Mouse (Mus musculus) midbrain, embryonic 11.5 days (tissue): ENCODE measurements around the gene Bcl7b. TPM values are rescaled to one million over a fixed set of nuclear protein-coding genes. Genes with fewer than 3 reads are reported as not detected.

Experiments used
- ATAC-seq: fragments of 200-750 bp; cut with Nextera tagmentation; 2 replicates; pipeline ENCODE4 v1.8.0; 2017; ENCODE audit warnings: moderate TSS enrichment, moderate library complexity; ENCODE audit not compliant: low FRiP score
- DNase-seq: peaks from one replicate; pipeline ENCODE4 v3.0.0; 2015; ENCODE audit warnings: low spot score; ENCODE audit errors: missing footprints
- H3K27ac ChIP-seq: fragments of 300-500 bp; sonication (generic); 2 replicates; pipeline ENCODE4 v1.5.1; 2014; ENCODE audit warnings: low read depth, low read length
- H3K27me3 ChIP-seq: fragments of 300-500 bp; sonication (generic); 2 replicates; pipeline ENCODE4 v1.6.1; 2014; ENCODE audit warnings: mild to moderate bottlenecking, low read length, moderate library complexity, mixed read lengths; ENCODE audit not compliant: control insufficient read depth, insufficient read depth
- H3K36me3 ChIP-seq: fragments of 300-500 bp; sonication (generic); 2 replicates; pipeline ENCODE4 v1.6.1; 2014; ENCODE audit warnings: mild to moderate bottlenecking, low read length, moderate library complexity, mixed read lengths; ENCODE audit not compliant: control insufficient read depth, insufficient read depth
- H3K4me1 ChIP-seq: fragments of 300-500 bp; sonication (generic); 2 replicates; pipeline ENCODE4 v1.6.1; 2014; ENCODE audit warnings: low read length; ENCODE audit not compliant: control insufficient read depth, insufficient read depth
- H3K4me2 ChIP-seq: fragments of 300-500 bp; sonication (generic); 2 replicates; pipeline ENCODE4 v1.6.1; 2014; ENCODE audit warnings: mild to moderate bottlenecking, moderate library complexity
- H3K4me3 ChIP-seq: fragments of 300-500 bp; sonication (generic); 2 replicates; pipeline ENCODE4 v1.5.1; 2014; ENCODE audit warnings: low read depth, low read length
- H3K9ac ChIP-seq: fragments of 300-500 bp; sonication (generic); 2 replicates; pipeline ENCODE4 v1.6.1; 2014; ENCODE audit warnings: low read length
- H3K9me3 ChIP-seq: fragments of 300-500 bp; sonication (generic); 2 replicates; pipeline ENCODE4 v1.6.1; 2016; ENCODE audit warnings: low read length; ENCODE audit not compliant: control insufficient read depth
- WGBS: fragments of 180-500 bp; shearing (Covaris S2); extraction: QIAGEN DNeasy Blood & Tissue Kit; methylation state at CpG from one replicate; pipeline ENCODE4 v1.1.7; 2014; 5-methylcytosine and 5-hydroxymethylcytosine counted together
- polyA plus RNA-seq: library from polyadenylated mRNA; unstranded; fragments of >200 nt; fragmentation: Nextera tagmentation; extraction: Ambion mirVana; gene quantifications from 2 replicates; pipeline ENCODE4 v1.2.1, GENCODE M21; 2014

Bcl7b gene
- polyA plus RNA-seq, 1 experiment from 2014 or later: 42.6 TPM

- H3K9ac ChIP-seq: no peak overlapping the region
- no peaks in the 10 kb centered on the region for H3K36me3 ChIP-seq
- DNase-seq (no peak), ATAC-seq (no peak)
- no peaks in the 10 kb centered on the region for H3K9me3 ChIP-seq
- H3K4me3 ChIP-seq: no peak overlapping the region
- no peaks in the 10 kb centered on the region for H3K4me1 ChIP-seq
- H3K4me2 ChIP-seq: no peak overlapping the region
- no peak overlapping the region for H3K27ac ChIP-seq
- no peaks in the 10 kb centered on the region for H3K27me3 ChIP-seq
- WGBS: 66% methylated on average over 2 of the region's 2 CpGs
These were observed 28.2 kb upstream of the Bcl7b start for GRCm38 (mm10) chr5:135139881-135140280.

GRCm38 (mm10) chr5:135144469-135144868, 23.6 kb upstream of the Bcl7b start:
- 64% methylated on average over 4 of the region's 4 CpGs for WGBS
- Histone ChIP-seq H3K9me3 (no peaks in the 10 kb centered on the region), H3K27me3 (no peaks in the 10 kb centered on the region), H3K4me1 (0 out of 2 replicates have a peak, but pooled peaks cover 3% of the 10 kb centered on the region), H3K4me3 (no peak overlapping the region), H3K9ac (no peak overlapping the region), H3K27ac (no peak overlapping the region), H3K4me2 (no peak overlapping the region), H3K36me3 (no peaks in the 10 kb centered on the region)
- DNase-seq (no peak), ATAC-seq (no peak)

- ATAC-seq: no peak
- H3K4me1 ChIP-seq: 0 out of 2 replicates have a peak, but pooled peaks cover 3% of the 10 kb centered on the region
These were observed 22.6 kb upstream of the Bcl7b start for GRCm38 (mm10) chr5:135145532-135145931.

GRCm38 (mm10) chr5:135145955-135146354, 22.1 kb upstream of the Bcl7b start:
- DNase-seq: no peak
- no peak overlapping the region for H3K9ac ChIP-seq
- H3K36me3 ChIP-seq: no peaks in the 10 kb centered on the region
- 0 out of 2 replicates have a peak, but pooled peaks cover 3% of the 10 kb centered on the region for H3K4me1 ChIP-seq
- H3K9me3 ChIP-seq: no peaks in the 10 kb centered on the region
- ATAC-seq: no peak
- no peak overlapping the region for H3K4me3 ChIP-seq
- no peak overlapping the region for H3K27ac ChIP-seq
- H3K27me3 ChIP-seq: no peaks in the 10 kb centered on the region
- no peak overlapping the region for H3K4me2 ChIP-seq

More at GRCm38 (mm10) chr5:135145532-135145931, 22.6 kb upstream of the Bcl7b start:
- H3K36me3 ChIP-seq: no peaks in the 10 kb centered on the region
- DNase-seq: no peak
- no peak overlapping the region for H3K4me2 ChIP-seq
- H3K27me3 ChIP-seq: no peaks in the 10 kb centered on the region
- H3K9me3 ChIP-seq: no peaks in the 10 kb centered on the region
- H3K4me3 ChIP-seq: no peak overlapping the region
- no peak overlapping the region for H3K27ac ChIP-seq
- 85% methylated on average over 3 of the region's 3 CpGs for WGBS
- no peak overlapping the region for H3K9ac ChIP-seq

- Histone ChIP-seq H3K36me3 (peaks cover 2% of the 10 kb centered on the region; the same call in 1 of the 2 replicates), H3K9me3 (no peaks in the 10 kb centered on the region), H3K27ac (peak overlapping the region; percentile 91; the same call in 1 of the 2 replicates), H3K4me3 (peak overlapping the region; percentile 76), H3K9ac (peak overlapping the region; percentile 66), H3K4me2 (peak overlapping the region; percentile 78), H3K4me1 (0 out of 2 replicates have a peak, but pooled peaks cover 3% of the 10 kb centered on the region), H3K27me3 (no peaks in the 10 kb centered on the region)
- ATAC-seq (no peak), DNase-seq (no peak)
- under 1% methylated on average over 13 of the region's 13 CpGs for WGBS
These were observed 19.4 kb upstream of the Bcl7b start for GRCm38 (mm10) chr5:135148715-135149052.

GRCm38 (mm10) chr5:135149053-135149819, 18.8 kb upstream of the Bcl7b start, which contains the start of gene Tbl2:
Gene Tbl2, plus strand, starts transcription at chr5:135149657.
- Histone ChIP-seq H3K4me2 (peak within 1 kb of the TSS; percentile 78), H3K9ac (peak within 1 kb of the TSS; percentile 83), H3K4me3 (peak within 1 kb of the TSS; percentile 76), H3K9me3 (no peaks in the 10 kb centered on the region), H3K27ac (peak within 1 kb of the TSS; percentile 91), H3K27me3 (no peaks in the 10 kb centered on the region), H3K36me3 (peaks cover 4% of the 10 kb centered on the region; the same call in 1 of the 2 replicates), H3K4me1 (0 out of 2 replicates have a peak, but pooled peaks cover 3% of the 10 kb centered on the region)
- under 1% methylated on average over 63 of the region's 63 CpGs for WGBS
- peak; percentile 100 for DNase-seq
- ATAC-seq: peak; percentile 99

- Histone ChIP-seq H3K4me1 (0 out of 2 replicates have a peak, but pooled peaks cover 3% of the 10 kb centered on the region), H3K27me3 (no peaks in the 10 kb centered on the region), H3K4me2 (peak overlapping the region; percentile 78), H3K27ac (peak overlapping the region; percentile 59), H3K9ac (peak overlapping the region; percentile 83), H3K4me3 (peak overlapping the region; percentile 76), H3K9me3 (no peaks in the 10 kb centered on the region), H3K36me3 (peaks cover 7% of the 10 kb centered on the region; the same call in 1 of the 2 replicates)
- no peak for ATAC-seq
- no peak for DNase-seq
- WGBS: 0% methylated on average over 23 of the region's 23 CpGs
These were observed 18.3 kb upstream of the Bcl7b start for GRCm38 (mm10) chr5:135149820-135150178.

- Histone ChIP-seq H3K9ac (no peak overlapping the region), H3K4me1 (no peaks in the 10 kb centered on the region), H3K27ac (no peak overlapping the region), H3K27me3 (no peaks in the 10 kb centered on the region), H3K9me3 (no peaks in the 10 kb centered on the region), H3K4me2 (no peak overlapping the region), H3K4me3 (no peak overlapping the region), H3K36me3 (peaks cover 31% of the 10 kb centered on the region)
- DNase-seq (no peak), ATAC-seq (no peak)
- WGBS: 95% methylated on average over 4 of the region's 4 CpGs
These were observed 11.6 kb upstream of the Bcl7b start for GRCm38 (mm10) chr5:135156496-135156895.

GRCm38 (mm10) chr5:135161221-135161620, 6.9 kb upstream of the Bcl7b start:
- ATAC-seq: no peak
- no peak overlapping the region for H3K27ac ChIP-seq
- H3K4me2 ChIP-seq: no peak overlapping the region
- DNase-seq: no peak
- 97% methylated on average over 4 of the region's 4 CpGs for WGBS
- H3K4me3 ChIP-seq: no peak overlapping the region
- H3K27me3 ChIP-seq: no peaks in the 10 kb centered on the region
- no peaks in the 10 kb centered on the region for H3K9me3 ChIP-seq
- H3K36me3 ChIP-seq: peaks cover 17% of the 10 kb centered on the region
- H3K9ac ChIP-seq: no peak overlapping the region
- H3K4me1 ChIP-seq: no peaks in the 10 kb centered on the region
